Mouse (Mus musculus): Measurements from ENCODE around the gene Ercc8. TPM values are rescaled to one million over a fixed set of nuclear protein-coding genes. Genes with fewer than 3 reads are reported as not detected.
A peak's percentile ranks its signal among the peaks of the same experiment; 100 is the strongest.

Gene Ercc8
- total RNA-seq, 2 experiments from 2014 or later, result 16.8 to 17.8 TPM

DNA sequence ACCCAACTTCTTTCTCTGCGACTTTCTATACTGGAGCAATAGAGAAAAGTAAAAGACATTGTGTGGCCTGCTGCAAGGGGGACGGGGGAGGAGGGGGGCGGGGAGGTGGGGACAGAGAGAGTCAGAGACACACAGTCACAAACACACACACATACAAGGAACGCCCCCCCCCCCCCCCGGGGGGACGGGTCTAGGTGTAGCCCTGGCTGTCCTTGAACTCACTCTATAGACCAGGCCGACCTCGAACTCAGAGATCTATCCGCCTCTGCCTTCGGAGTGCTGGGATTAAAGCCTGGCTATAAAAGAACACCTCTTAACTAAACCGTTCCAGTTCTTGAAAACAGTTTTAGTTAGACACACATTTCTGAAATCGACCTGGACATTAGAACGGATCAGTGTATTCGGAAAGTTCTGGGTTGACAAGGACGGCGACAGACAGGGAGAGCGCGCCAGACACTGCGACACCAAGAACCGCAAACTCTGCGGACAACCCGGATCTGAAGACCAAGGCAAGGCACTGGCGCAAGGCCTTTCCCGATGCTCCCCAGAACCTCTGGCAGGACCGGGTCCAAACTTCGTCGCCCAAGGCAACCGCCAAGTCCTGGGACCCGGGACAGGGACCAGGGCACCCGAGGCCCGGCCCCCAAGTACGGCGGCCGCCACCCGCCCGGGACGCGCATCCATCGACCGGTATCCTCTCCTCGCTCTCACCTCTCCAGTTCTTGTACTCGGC, 633 bp upstream of the Ercc8 start:
- no peak for DNase-seq

DNA sequence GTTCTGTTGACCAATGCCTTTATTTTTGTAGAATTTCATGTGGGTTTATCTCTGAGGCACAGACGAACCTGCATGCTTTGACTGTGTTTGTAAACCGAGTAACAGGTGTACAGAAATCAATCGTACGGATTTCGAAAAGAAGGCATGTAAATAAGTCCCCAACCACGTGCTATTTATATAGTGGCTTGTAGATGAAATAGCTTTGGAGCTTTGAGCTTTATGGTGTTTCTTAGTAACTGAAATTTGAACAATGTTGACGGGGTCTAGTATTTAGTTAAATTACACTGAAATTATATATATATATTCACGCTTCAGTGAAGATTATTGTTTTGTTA, 677 bp downstream of the Ercc8 start:
- no peak for DNase-seq

DNA sequence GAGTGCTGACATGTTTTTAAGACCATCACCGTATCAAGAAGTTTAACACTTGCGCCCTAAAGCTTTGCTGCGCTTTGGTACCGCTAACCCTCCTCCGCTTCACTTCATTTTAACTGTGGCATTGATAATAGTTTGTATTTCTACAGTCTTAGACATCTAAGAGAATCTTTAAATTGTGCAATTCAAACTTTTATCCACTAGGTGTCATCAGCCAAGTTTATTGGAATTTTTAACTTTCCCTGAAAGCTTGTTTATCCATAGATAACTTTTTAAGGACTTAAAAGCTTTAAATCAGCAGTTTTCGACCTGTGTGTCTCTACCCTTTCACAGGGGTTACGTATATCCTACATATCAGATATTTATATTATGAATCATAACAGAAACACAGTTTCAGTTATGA, 1.4 kb downstream of the Ercc8 start:
- DNase-seq, result no peak

DNA sequence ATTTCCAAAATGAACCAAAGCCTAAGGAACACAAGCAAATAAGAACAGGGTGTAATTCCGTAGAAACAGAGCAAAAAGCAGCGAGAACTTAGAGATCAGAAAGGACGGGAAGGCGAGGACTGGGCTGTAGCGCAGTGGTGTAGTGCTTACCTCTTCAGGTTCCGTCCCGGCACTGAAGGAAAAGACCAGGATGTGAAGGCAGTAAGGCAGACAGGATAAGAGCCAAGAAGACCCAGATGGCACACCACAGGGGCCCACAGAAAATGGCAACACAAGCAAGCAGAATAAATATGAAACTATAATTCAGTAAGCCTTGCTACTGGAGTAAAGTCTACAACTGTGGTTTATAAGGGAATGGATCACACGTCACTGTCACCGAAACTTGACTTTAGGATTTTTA, 5.4 kb downstream of the Ercc8 start:
- DNase-seq, result no peak

DNA sequence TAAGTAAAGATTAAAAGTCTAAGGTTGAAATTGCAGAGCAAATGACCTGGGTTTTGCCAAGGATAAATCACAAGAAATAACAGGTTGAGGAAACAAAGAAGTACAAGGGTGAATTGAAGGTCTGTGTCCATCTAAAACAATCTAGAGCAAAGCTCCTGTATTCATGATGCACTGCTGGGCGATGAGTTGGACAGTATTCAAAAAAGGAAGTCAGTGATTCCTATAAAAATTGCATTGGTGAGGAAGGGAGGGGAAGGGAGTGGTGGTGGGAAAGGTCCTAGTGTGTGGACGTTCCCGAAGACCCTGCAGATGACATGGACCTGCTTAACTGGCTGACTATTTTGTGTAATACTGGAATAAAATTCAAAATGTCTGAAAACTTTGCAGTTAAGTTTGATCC, 6.1 kb downstream of the Ercc8 start:
- no peak for DNase-seq

DNA sequence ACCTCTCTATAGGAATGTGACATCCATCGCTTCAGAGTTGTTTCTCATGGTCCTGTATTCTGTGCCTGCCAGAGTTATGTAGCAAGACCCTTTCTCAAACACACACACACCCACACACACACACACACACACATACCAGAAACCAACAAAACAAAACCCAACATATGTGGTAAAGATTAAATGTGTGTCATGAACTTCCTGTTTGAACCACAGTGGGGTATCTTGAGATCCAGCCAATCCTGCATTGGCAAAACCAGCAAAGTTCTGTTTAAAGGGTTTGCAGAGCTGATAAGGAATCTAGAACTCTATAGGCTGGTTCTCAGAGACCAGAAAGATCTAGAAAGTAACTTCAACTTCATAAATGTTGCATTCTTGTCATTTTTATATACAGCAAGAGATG, 11.5 kb downstream of the Ercc8 start:
- DNase-seq, result no peak

DNA sequence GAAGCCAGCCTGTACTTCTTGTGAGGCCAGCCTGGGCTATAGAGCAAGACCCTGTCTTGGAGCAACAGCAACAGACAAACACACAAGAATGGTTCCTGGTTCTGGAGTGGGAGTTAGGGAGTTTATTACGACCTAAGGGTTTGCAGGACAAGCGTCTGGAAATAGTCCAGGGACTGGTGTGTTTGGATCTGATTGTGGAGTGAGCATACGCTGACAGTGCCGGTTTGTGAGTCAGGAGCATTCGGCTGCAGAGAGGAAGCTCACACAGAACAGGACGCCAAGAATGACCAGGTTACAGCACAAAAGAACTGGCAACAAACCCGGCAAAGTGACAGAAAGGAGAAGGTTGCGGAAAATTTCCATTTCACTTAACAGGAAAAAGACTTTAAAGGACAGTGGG, 12.0 kb downstream of the Ercc8 start:
- no peak for DNase-seq

DNA sequence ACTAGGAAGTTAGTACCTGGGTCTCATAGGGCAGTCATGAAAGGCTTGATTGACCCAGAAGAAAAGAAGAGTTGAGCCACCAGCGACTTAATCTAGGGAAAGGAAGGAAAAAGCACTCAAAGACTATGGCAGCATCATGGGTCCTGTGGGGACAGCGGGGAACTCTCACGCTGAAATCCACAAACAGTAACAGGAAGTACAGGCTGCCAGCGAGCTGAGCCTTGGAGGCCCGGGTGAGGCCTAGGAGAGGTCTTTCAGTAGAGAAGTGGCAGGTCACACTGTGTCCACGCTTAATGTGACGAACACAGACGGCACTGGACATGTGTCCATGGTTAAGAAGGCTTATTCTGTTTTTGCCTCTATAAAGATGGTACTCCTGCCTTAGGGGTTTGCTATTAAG, 21.1 kb downstream of the Ercc8 start:
- DNase-seq, result no peak

DNA sequence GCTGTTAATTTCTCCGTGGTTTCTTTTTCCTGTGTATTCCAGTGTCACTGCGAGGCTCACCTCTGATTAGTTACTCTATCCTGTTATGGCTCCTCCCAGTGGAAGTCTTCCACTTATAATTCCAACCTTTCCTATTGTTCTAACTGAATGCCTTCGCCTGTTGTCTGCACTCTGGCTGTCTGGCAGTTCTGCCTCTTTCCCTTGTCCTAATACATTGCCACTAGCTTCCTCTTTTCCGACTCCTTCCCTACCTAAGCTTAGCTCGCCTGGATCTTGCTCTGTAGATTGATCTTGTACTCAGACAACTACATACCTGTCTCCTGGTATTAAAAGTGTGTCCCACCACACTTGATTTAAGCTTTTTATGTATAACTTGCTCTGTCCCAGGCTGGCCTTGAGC, 22.3 kb downstream of the Ercc8 start:
- no peak for DNase-seq

DNA sequence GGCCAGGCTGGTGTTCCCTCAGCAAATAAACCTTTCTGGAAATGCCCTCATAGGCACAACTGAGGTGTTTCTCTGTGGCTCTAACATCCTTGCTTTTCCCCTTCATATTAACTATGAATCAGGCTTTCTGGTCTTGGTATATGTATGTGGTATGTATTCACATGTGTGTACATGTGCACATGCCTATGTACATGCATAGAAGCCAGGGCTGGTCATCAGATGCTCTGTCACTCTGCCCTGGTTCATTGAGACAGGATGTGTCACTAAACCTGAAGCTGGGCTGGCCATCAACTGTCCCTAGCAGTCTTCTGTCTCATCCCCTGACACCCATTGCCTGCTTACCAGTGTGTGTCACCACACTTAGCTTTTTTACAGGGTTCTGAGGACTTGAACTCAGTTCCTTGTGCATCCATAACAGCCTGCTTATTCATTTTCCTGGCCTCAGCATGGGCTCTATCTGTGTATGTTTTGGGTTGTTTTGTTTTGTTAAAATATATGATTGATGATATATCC, 26.3 kb downstream of the Ercc8 start:
- DNase-seq, result no peak

DNA sequence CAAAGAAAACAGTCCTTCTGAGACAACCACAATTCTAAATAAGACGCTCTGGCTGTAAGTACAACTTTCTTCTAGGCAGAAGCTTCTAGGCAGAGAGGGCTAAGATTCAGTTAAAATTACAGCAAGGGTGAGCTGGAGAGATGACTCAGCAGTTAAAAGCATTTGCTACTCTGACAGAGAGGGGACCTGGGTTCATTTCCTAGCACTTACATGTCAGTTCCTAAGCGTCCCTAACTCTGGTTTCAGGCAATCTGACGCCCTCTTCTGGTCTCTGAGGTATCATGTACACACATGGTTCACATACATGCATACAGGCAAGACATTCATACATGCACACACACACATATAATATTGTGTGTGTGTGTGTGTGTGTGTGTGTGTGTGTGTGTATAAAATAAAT, 27.0 kb downstream of the Ercc8 start:
- DNase-seq, result no peak

DNA sequence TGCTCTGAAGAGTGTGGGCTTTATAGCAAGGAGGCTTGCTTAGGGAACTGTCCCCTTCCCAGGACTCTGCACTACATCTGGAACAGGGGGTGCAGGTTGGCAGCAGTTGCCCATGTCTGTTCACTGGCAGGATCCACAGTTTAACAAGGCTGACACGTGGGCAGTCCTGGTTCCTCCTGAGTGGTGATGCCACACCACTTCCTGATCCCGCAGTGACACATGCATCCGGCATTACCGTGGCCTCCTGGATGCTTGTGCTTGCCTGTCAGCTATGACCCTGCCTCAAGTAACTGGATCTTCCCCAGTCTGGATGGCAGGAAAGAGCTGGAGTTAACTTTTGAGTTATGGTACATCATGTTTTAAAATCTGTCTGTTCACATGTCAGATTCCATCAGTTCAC, 29.5 kb downstream of the Ercc8 start:
- no peak for DNase-seq

DNA sequence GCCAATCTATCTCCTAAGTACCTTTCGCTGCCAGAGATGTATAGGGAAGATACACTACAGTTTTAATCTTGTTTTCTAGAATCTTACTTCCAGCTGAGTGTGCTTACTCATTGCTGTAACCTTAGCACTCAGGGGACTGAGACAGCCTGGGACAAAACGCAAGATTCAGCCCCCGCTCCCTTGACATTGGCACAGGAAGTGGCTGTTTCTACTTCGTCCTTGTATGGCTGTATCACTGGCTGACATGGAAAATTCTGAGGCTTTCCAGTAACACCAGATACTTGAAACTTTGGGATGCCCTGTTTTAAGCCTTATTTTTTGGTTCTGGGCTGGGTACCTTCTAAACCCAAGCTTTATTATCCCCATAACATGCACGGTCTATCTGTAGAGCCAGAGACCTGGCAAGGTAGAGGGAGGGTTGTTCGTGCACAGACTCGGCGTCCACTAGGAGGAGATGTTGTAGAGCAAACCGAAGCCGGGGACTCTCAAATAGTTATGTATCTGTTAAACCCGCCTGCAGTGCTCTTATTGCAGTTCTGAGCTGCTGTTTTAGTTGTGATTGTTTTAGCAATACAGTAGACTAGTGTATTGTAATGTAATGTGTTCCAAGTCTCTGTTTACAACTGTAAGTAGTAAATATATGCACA, 32.7 kb downstream of the Ercc8 start:
- DNase-seq, result peak; percentile 40 to 51

DNA sequence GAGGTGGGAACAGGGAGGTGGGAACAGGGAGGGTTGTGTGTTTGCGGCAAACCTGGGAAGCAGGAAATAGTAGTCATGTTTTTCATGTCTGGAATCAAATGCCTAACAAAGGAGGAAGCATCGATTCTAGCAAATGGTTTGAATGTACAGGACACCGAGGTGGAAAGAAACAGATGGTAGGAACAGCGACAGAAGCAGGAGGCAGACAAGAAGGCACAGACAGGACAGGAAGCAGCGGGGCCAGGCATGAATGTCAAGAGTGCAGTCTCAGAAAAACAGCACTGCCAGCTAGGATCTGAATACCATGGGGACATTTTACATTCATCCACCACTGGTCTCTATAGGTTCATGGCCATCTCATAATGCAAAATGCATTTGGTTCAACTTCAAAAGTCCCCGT, 36.9 kb downstream of the Ercc8 start:
- no peak for DNase-seq

DNA sequence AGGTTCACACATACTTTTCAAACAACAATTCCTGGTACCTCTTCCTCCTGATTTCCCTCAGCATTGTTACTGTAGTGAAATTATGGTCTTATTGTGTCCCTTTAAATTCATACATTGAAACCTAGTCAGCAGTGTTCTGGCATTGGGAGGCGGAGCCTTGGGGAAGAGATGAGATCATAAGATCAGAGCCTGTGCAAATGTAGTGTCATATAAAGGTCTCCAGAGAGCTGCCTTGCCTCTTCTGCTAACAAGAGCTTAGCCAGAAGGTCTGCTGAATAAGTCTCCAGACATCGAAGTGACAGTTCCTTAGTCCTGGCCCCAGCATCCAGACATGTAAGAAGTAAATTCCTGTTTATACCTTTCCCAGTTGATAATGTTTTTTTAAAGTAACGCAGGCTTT, 46.3 kb downstream of the Ercc8 start:
- no peak for DNase-seq

DNA sequence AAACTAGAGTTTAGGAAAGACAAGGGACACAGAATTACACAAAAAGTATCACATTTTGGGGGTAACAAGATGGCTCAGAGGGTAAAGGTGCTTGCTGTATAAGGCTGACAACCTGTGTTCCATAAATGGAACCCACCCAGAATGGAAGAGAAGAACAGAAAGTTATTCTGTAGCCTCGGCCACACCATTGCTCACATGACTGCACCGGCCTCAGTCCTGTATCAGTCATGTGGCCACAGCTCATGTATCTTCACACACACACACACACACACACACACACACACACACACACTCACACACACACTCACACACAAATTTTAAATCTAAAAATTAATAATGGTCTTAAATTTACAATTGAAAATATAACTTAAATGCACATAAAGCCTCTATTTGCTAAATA, 48.9 kb downstream of the Ercc8 start:
- DNase-seq, result no peak

DNA sequence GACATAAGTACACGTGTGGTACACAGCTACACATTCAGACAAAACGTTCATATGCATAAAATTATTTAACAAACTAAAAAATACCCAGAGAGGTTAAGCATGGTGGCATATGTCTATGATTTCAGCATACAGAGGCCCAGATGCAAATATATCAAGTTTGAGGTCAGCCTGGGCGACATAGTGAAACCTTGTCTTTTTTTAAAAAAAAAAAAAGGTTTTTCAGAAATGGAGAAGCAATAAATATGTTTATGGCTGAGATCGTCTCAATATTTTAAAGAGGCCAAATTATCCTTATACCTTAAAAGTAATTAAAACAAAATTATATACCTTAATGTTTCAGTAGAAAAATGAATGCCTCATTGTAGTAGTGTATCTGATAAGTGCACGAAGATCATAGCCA, 49.6 kb downstream of the Ercc8 start:
- no peak for DNase-seq

DNA sequence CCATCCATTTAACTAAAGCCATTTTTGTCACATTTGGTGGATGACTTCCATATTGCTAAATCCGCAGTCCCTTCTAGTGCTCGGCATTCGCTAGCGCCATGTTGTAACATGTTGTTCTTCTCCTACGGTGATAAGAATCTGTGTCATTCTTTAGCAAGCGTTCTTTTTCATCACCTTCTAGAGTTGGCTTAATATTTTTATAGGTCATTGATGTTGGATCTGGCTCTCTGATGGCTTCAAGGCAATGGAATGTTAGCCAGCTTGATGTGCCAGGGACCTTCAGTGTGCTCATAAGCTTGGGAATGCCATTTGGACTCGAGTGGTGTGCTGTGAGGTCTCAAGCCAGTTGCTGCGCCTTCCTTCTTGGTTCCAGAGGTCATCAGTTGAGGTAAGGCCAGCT, 52.4 kb downstream of the Ercc8 start:
- no peak for DNase-seq

DNA sequence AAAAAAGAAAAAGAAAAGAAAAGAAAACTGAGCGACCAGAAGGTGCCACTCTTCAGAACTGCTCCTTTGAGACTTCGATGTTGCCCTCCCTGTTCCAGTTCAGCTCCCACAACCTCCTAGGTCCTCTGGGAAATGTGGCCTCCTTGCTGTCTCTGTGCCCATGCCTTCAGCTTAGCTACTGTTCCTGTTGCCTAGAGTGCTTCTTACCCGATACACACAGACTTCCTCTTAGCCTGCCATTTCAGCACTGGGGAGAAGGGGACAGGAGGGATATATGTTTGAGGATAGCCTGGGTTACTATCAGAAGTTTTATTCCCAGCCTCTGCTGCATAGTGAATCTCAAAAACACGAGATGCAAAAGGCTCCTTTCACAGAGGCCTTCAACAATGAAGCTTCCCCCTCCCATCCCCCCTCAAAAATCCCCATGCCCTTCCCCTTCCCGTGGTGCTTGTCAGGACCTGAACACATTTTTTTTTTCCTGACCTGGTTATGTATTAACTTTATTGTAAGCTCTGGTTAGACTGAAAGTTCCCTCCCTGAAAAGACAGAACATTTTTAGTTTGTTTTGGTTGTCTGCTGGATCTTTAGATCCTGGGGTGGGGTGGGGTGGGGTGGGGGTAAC, 54.0 kb downstream of the Ercc8 start:
- DNase-seq, result no peak

DNA sequence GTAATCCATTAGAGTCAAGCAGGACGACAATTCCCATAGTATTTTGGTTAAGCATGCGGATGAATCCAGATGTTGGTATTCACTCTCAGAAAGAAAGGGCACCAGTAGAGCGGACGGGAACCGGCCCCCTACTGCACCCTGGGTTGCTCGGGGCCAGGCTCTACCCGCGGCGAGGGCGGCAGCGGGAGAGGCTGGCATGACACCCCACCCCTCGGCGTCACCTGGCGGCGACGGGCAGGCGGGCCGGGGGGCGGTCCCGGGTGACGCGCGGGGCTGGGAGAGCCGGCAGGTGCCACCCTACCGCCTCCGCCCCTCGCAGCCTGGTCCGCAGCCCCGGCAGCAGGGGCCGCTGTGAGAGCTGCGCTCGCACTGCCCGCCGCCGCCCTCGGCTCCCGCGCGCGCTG, 55.6 kb downstream of the Ercc8 start, which contains the start of gene Elovl7:
Gene Elovl7 (plus strand): TSS at position 324 of the 404 bp plus-strand sequence.
- DNase-seq, result peak; percentile 78

DNA sequence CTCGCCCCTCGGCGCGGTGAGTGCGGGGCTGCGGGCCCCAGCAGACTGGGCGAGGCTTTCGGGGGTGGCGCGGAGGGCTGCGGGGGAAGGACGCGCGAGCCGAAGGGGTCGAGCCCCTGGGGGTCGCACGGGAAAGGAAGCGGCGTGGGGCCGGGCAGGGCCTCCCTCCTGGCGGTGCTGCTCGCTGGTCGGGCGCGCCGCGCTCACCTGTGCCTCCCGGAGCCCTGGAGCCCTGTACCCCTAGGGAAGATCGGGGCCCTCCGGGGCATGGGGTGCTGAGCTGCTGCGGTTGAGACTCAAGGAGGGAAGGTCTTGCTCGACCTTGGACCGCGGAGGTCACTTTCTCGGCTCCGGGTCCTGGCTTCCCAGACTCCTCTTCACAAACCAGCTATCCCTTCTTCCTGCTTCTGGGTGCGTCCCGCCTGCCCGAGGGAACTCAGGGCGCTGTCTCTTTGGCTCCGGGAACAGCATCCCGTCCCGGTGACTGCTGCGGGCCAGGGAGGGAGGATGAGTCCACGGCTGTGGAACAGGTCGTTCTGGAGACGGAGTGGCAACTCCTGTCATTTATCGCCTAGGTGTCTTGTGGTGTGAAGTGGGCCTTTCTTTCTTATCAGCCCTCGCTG, 56.1 kb downstream of the Ercc8 start:
- peak in 1 of 2 experiments; percentile 18 for DNase-seq

DNA sequence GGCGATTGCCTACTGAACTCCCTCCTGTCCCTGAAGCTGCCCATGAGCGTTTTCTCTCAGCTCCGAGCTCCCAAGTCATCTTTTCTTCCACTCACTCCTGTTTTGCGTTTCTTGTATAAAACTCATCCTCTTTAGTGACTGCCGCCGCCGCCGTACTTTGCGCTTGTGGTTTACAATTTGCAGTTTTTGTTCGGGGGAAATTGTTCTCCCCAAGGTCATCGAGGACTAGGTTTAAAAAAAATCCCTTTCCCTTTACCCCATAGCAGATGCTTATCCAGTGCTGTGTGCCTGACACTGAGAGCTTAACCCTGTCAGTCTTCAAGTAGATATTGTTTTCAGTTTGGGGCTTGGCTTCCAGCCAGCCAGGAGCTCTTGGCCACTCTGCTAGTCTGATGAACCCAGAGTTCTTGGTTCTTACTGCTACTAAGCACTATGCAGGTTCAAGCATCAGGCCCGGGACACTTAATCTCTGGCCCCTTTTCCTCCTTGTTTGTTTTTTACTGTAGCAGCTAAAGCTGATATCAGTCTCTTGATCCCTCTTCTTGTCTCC, 56.8 kb downstream of the Ercc8 start:
- DNase-seq, result no peak

DNA sequence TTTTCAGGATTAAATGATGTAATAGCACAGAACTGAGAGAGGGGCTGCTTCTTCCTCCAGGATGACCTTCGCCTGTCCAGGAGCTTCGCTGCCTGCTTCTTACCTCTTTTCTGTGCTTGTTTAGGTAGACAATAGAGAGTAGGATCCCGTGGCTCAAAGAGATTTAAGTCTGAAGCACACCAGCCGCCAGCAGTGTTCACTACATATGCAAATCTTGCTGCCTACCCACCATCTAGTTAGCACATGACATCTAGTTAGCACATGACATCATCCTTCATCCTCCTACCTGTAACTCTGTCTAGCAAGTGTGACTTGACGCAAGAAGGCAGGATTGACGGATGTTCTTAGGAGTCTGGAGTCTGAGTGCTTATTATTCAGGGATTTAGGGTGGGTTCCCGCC, 61.2 kb downstream of the Ercc8 start:
- DNase-seq, result no peak

Data from layer of hippocampus, postnatal 36 days (tissue).